Mouse (Mus musculus): ENCODE measurements around the gene Pp2d1. TPM values are rescaled to one million over a fixed set of nuclear protein-coding genes. Genes with fewer than 3 reads are reported as not detected.

The Pp2d1 gene
- polyA plus RNA-seq, 1 experiment from 2014 or later = 0.32 TPM

DNA sequence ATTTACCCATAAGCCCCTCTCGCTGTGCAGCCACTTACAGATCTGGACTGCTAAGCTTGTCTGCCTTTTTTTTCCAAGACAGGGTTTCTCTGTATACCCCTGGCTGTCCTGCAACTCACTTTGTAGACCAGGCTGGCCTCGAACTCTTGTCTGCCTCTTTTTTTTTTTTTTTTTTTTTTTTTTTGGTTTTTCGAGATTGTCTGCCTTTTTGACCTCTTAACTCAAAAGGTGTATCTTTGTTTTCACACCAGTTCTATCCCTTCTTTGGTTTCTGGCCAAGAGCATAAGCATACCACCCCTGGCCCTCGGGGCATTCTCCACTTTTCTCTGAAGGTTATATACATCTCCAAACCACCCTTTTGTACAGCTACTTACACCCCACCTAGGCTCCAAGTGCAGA lies 25.6 kb upstream of the Pp2d1 start:
- Histone ChIP-seq H3K36me3 (ENCODE audit: control insufficient read depth, insufficient read depth, low read length) (no peaks in the 10 kb centered on the region), H3K4me3 (ENCODE audit: control insufficient read depth in 1 of 2, insufficient read depth in 1 of 2, low read depth in 1 of 2, low read length in 2 of 2) (no peak overlapping the region), H3K9me3 (ENCODE audit: control insufficient read depth, low read length) (no peaks in the 10 kb centered on the region), H3K9ac (ENCODE audit: low read length) (no peak overlapping the region), H3K27ac (replicated peaks in 1 of 2; ENCODE audit: control insufficient read depth in 1 of 2, insufficient read depth in 1 of 2, low read depth in 2 of 2, low read length in 2 of 2) (no peak overlapping the region), H3K27me3 (ENCODE audit: control insufficient read depth, insufficient read depth, low read length) (no peaks in the 10 kb centered on the region), H3K4me2 (ENCODE audit: low read length) (no peak overlapping the region), H3K4me1 (ENCODE audit: control insufficient read depth in 2 of 2, insufficient read depth in 2 of 2, low read length in 2 of 2) (peaks cover 7 to 21% of the 10 kb centered on the region in 2 experiments)
- ATAC-seq (ENCODE audit: insufficient number of reproducible peaks, insufficient read depth, low FRiP score, low read depth) = no peak
- 76% methylated on average over 4 of the region's 4 CpGs for WGBS

- Histone ChIP-seq H3K9me3 (ENCODE audit: control insufficient read depth, low read length) (no peaks in the 10 kb centered on the region), H3K36me3 (ENCODE audit: control insufficient read depth, insufficient read depth, low read length) (no peaks in the 10 kb centered on the region), H3K27me3 (ENCODE audit: control insufficient read depth, insufficient read depth, low read length) (no peaks in the 10 kb centered on the region), H3K4me1 (ENCODE audit: control insufficient read depth in 2 of 2, insufficient read depth in 2 of 2, low read length in 2 of 2) (peaks cover 0 to 9% of the 10 kb centered on the region in 2 experiments; a peak in 2 of 4 replicates), H3K9ac (ENCODE audit: low read length) (no peak overlapping the region), H3K4me3 (ENCODE audit: control insufficient read depth in 1 of 2, insufficient read depth in 1 of 2, low read depth in 1 of 2, low read length in 2 of 2) (no peak overlapping the region), H3K27ac (replicated peaks in 1 of 2; ENCODE audit: control insufficient read depth in 1 of 2, insufficient read depth in 1 of 2, low read depth in 2 of 2, low read length in 2 of 2) (no peak overlapping the region), H3K4me2 (ENCODE audit: low read length) (no peak overlapping the region)
- 84% methylated on average over 4 of the region's 4 CpGs for WGBS
- no peak for ATAC-seq (ENCODE audit: insufficient number of reproducible peaks, insufficient read depth, low FRiP score, low read depth)
Measured at GRCm38 (mm10) chr17:53561458-53562029, 22.3 kb upstream of the Pp2d1 start.

DNA sequence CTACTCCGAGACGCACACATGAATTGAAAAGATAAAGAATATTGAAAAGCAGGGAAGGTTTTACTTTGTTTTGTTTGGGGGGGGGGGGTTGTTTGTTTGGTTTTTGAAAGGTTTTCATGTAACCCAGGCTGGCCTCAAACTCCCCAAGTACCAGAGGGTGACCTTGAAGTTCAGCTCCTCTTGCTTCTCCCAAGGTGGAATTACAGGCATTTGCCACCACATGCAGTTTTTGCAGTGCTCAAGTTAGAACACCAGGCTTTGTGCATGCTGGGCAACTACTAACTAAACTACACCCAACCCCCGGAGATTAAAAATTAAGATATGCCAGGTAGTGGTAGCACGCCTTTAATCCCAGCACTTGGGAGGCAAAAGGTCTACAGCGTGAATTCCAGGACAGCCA lies 20.4 kb upstream of the Pp2d1 start:
- no peaks in the 10 kb centered on the region for H3K9me3 ChIP-seq (ENCODE audit: control insufficient read depth, low read length)
- H3K4me3 ChIP-seq (ENCODE audit: control insufficient read depth in 1 of 2, insufficient read depth in 1 of 2, low read depth in 1 of 2, low read length in 2 of 2) = no peak overlapping the region
- no peak overlapping the region for H3K9ac ChIP-seq (ENCODE audit: low read length)
- peaks cover 0 to 3% of the 10 kb centered on the region in 2 experiments; a peak in 2 of 4 replicates for H3K4me1 ChIP-seq (ENCODE audit: control insufficient read depth in 2 of 2, insufficient read depth in 2 of 2, low read length in 2 of 2)
- no peak overlapping the region for H3K27ac ChIP-seq (replicated peaks in 1 of 2; ENCODE audit: control insufficient read depth in 1 of 2, insufficient read depth in 1 of 2, low read depth in 2 of 2, low read length in 2 of 2)
- no peaks in the 10 kb centered on the region for H3K36me3 ChIP-seq (ENCODE audit: control insufficient read depth, insufficient read depth, low read length)
- WGBS = 75% methylated on average over 5 of the region's 5 CpGs
- H3K4me2 ChIP-seq (ENCODE audit: low read length) = no peak overlapping the region
- H3K27me3 ChIP-seq (ENCODE audit: control insufficient read depth, insufficient read depth, low read length) = no peaks in the 10 kb centered on the region
- ATAC-seq (ENCODE audit: insufficient number of reproducible peaks, insufficient read depth, low FRiP score, low read depth) = no peak

- Histone ChIP-seq H3K9ac (ENCODE audit: low read length) (no peak overlapping the region), H3K9me3 (ENCODE audit: control insufficient read depth, low read length) (no peaks in the 10 kb centered on the region), H3K27ac (replicated peaks in 1 of 2; ENCODE audit: control insufficient read depth in 1 of 2, insufficient read depth in 1 of 2, low read depth in 2 of 2, low read length in 2 of 2) (no peak overlapping the region), H3K27me3 (ENCODE audit: control insufficient read depth, insufficient read depth, low read length) (no peaks in the 10 kb centered on the region), H3K4me2 (ENCODE audit: low read length) (no peak overlapping the region), H3K4me3 (ENCODE audit: control insufficient read depth in 1 of 2, insufficient read depth in 1 of 2, low read depth in 1 of 2, low read length in 2 of 2) (no peak overlapping the region), H3K4me1 (ENCODE audit: control insufficient read depth in 2 of 2, insufficient read depth in 2 of 2, low read length in 2 of 2) (peaks cover 0 to 3% of the 10 kb centered on the region in 2 experiments; a peak in 2 of 4 replicates), H3K36me3 (ENCODE audit: control insufficient read depth, insufficient read depth, low read length) (no peaks in the 10 kb centered on the region)
- ATAC-seq (ENCODE audit: insufficient number of reproducible peaks, insufficient read depth, low FRiP score, low read depth) = no peak
- 20% methylated on average over 3 of the region's 3 CpGs for WGBS
Measured at GRCm38 (mm10) chr17:53557443-53557842, 18.2 kb upstream of the Pp2d1 start.

DNA sequence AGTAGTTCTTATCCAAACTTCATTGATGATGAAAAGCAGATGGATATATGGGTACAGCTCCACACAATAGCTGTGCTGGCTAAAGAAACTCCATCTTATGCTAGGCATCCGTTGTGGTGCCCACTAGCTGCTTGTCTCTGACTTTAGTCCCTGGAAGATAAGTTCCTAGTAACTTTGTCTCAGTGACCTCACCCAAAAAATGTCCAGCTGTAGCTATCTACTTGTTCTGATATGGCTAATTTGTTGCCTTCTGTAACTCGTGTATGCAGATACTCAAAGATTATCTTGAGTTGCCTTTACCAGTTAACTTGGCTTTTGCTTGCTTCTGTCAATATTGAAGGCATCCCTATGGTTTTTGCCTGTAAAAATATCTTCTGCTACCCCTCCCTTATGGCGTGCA lies 15.6 kb upstream of the Pp2d1 start:
- peaks cover 0 to 3% of the 10 kb centered on the region in 2 experiments; a peak in 2 of 4 replicates for H3K4me1 ChIP-seq (ENCODE audit: control insufficient read depth in 2 of 2, insufficient read depth in 2 of 2, low read length in 2 of 2)
- H3K4me2 ChIP-seq (ENCODE audit: low read length) = no peak overlapping the region
- WGBS = 49% methylated on average over 3 of the region's 3 CpGs
- H3K27me3 ChIP-seq (ENCODE audit: control insufficient read depth, insufficient read depth, low read length) = no peaks in the 10 kb centered on the region
- peaks cover 5% of the 10 kb centered on the region; the same call in 1 of the 2 replicates for H3K9me3 ChIP-seq (ENCODE audit: control insufficient read depth, low read length)
- H3K9ac ChIP-seq (ENCODE audit: low read length) = no peak overlapping the region
- no peak overlapping the region for H3K27ac ChIP-seq (replicated peaks in 1 of 2; ENCODE audit: control insufficient read depth in 1 of 2, insufficient read depth in 1 of 2, low read depth in 2 of 2, low read length in 2 of 2)
- H3K36me3 ChIP-seq (ENCODE audit: control insufficient read depth, insufficient read depth, low read length) = no peaks in the 10 kb centered on the region
- no peak for ATAC-seq (ENCODE audit: insufficient number of reproducible peaks, insufficient read depth, low FRiP score, low read depth)
- no peak overlapping the region for H3K4me3 ChIP-seq (ENCODE audit: control insufficient read depth in 1 of 2, insufficient read depth in 1 of 2, low read depth in 1 of 2, low read length in 2 of 2)

GRCm38 (mm10) chr17:53554088-53554487 lies 14.8 kb upstream of the Pp2d1 start:
- H3K9me3 ChIP-seq (ENCODE audit: control insufficient read depth, low read length) = peaks cover 5% of the 10 kb centered on the region; the same call in 1 of the 2 replicates
- WGBS = 69% methylated on average over 4 of the region's 4 CpGs
- H3K4me1 ChIP-seq (ENCODE audit: control insufficient read depth in 2 of 2, insufficient read depth in 2 of 2, low read length in 2 of 2) = peaks cover 0 to 3% of the 10 kb centered on the region in 2 experiments; a peak in 2 of 4 replicates
- no peaks in the 10 kb centered on the region for H3K27me3 ChIP-seq (ENCODE audit: control insufficient read depth, insufficient read depth, low read length)
- no peaks in the 10 kb centered on the region for H3K36me3 ChIP-seq (ENCODE audit: control insufficient read depth, insufficient read depth, low read length)
- no peak overlapping the region for H3K4me2 ChIP-seq (ENCODE audit: low read length)
- no peak for ATAC-seq (ENCODE audit: insufficient number of reproducible peaks, insufficient read depth, low FRiP score, low read depth)
- H3K4me3 ChIP-seq (ENCODE audit: control insufficient read depth in 1 of 2, insufficient read depth in 1 of 2, low read depth in 1 of 2, low read length in 2 of 2) = no peak overlapping the region
- no peak overlapping the region for H3K9ac ChIP-seq (ENCODE audit: low read length)
- no peak overlapping the region for H3K27ac ChIP-seq (replicated peaks in 1 of 2; ENCODE audit: control insufficient read depth in 1 of 2, insufficient read depth in 1 of 2, low read depth in 2 of 2, low read length in 2 of 2)

GRCm38 (mm10) chr17:53551306-53552299 lies 12.4 kb upstream of the Pp2d1 start:
- H3K9ac ChIP-seq (ENCODE audit: low read length) = no peak overlapping the region
- no peak overlapping the region for H3K4me2 ChIP-seq (ENCODE audit: low read length)
- no peak overlapping the region for H3K27ac ChIP-seq (replicated peaks in 1 of 2; ENCODE audit: control insufficient read depth in 1 of 2, insufficient read depth in 1 of 2, low read depth in 2 of 2, low read length in 2 of 2)
- H3K27me3 ChIP-seq (ENCODE audit: control insufficient read depth, insufficient read depth, low read length) = no peaks in the 10 kb centered on the region
- H3K4me1 ChIP-seq (ENCODE audit: control insufficient read depth in 2 of 2, insufficient read depth in 2 of 2, low read length in 2 of 2) = no peaks in the 10 kb centered on the region
- no peak overlapping the region for H3K4me3 ChIP-seq (ENCODE audit: control insufficient read depth in 1 of 2, insufficient read depth in 1 of 2, low read depth in 1 of 2, low read length in 2 of 2)
- ATAC-seq (ENCODE audit: insufficient number of reproducible peaks, insufficient read depth, low FRiP score, low read depth) = no peak
- H3K9me3 ChIP-seq (ENCODE audit: control insufficient read depth, low read length) = peaks cover 5% of the 10 kb centered on the region; the same call in 1 of the 2 replicates
- WGBS = 72% methylated on average over 8 of the region's 8 CpGs
- no peaks in the 10 kb centered on the region for H3K36me3 ChIP-seq (ENCODE audit: control insufficient read depth, insufficient read depth, low read length)
